Mouse (Mus musculus) NIH3T3 (cell line): ENCODE measurements around the gene Rfc4.
"Not testable (repeated sequence)": the region's sequence is repeated elsewhere in the genome, so short reads cannot be mapped to it uniquely, and the experiment has no call there.

Experiments used
- DNase-seq: peaks from one replicate; pipeline ENCODE4 v3.0.0-alpha.2; 2012; ENCODE audit warnings: low read depth

The Rfc4 gene

DNA sequence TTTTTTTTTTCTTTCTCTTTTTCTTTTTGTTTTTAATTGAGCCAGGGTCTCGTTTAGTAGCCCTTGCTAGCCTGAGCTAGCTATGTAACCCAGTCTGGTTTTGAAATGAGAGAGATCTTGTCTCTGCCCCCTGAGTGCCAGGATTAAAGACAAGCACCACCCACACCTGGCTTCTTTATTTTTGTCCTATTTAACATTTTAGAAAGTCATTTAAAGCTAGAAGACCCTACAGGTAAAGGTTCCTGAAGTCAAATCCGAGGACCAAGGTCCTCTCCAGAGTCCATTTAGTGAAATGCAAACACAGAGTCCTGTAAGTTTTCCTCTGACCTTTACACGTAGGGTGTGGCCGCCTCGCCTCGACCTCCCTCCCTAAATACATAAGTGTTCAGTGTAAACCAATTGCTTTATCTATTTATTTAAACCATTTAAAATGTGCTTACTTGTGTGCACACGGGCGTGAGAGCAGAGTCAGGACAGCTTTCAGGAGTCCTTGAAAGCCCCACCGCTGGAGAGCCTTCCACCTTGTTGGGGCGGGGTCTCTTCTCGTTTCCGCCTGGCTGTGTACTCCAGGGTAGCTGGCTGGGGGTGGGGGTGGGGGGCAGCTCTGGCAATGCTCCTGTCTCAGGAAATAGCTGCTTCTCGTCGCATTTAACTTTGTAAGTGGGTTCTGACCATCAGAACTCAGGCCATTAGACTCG, 25.0 kb downstream of the Rfc4 start:
- DNase-seq, result no peak

DNA sequence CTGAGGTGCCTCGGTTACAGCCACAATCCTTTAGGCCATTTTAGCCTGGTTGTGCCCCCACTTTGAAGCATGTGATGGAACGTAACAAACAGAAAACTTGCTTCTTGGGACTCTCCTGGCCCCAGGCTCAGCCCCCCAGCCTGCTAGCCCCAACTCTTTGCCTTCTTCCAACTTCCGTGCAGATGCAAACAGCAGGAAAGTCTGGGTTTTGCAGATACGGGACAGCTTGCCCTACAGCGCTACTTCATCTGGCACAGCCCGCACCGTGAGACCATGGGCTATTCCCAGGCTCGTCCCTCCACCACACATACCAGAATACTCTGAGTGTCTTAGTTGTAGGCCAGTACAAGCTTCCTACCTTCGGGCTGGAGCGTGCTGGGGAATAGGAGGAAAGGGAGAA, 26.9 kb downstream of the Rfc4 start:
- no peak for DNase-seq

DNA sequence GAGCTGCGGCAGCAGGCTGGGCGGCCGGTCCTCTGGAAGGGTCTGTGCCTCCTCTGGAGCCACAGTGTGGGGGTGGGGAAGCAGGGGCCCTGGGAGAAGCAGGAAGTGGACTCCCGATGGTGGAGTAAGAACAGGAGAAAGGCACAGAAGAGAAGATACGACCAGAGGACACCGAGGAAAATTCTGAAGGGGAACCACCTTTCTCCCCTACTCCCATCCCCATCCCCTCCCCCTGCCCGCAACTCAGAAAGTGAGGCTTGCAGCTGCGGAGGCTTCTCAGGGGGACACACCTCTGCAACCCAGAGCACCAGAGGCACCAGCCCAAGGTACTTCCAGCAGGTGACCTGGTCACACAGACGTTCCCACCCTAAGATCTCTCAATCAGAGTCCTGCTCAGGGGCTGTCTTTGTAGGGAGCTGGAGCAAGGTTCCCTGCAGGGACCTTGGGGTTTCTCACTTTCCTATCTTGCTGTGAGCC, 27.4 kb downstream of the Rfc4 start:
- DNase-seq, result no peak

DNA sequence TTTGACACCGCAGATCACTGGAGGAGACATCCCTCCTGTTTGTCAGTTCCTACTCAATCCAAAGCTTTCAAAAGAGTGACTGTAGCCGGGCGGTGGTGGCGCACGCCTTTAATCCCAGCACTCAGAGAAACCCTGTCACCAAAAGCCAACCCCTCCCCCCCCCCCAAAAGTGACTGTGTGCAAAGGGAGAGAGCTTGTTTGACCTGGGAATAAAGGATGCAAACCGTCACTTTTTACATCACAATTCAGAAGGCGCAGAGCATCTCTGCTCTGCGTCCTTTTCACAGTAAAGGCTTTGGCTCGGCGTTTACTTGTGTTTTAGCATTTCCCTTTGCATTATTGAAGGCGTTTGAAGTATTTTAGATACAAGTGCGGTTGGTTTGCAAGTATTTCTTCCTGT, 27.9 kb downstream of the Rfc4 start:
- DNase-seq, result no peak

DNA sequence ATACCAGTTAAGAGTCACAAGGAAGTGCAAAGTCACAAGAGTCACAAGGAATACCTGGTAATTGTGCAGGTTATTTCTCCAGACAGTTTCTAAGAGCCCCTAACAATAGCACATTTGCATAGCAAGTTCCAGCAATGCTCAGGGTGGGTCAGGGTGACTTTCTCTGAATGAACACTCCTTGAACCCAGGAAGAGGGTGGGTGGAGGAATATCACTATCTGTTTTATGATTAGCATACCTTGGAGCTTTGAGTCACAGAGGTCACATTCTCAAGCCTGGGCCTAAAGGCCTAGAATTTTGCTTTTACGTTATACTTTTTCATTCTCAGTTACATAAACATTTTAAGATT, 29.5 kb downstream of the Rfc4 start:
- not testable (repeated sequence) for DNase-seq

DNA sequence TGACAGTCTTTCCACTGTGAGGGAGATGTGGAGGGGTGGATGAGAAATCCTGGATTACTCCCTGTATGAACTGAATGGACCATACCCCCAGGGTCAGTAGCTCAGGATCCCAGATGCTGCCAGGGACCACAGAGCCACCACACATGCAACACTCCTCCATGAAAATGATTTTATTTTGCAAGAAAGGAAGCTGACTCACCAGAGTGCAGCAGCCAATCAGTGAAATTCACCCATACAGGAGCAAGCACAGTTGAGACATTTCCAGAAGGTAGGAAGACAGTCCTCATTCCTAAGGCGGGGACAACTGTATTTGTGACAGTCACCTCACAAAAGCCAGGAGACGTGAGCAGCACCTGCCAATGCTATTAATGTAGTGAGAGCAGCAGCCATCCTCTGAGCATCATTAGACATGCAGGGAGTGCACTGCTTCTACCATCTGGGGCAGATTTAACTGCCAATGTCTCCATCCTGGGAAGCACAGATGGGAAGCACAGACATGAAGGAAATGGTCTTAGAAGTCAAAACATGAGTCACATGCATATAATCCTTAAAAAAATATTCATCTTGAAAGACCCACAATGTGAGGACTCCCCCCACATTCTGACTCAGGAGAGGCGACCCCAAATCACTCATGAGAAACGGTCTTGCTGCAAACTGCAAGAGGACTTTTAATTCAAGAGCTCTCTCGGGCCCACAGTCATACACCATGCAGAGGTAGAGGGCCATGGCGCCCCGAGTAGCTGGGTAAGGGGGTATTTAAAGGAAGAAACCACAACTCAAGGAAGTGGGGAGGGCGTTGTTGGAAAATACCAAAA, 30.0 kb downstream of the Rfc4 start:
- DNase-seq, result peak; percentile 14

DNA sequence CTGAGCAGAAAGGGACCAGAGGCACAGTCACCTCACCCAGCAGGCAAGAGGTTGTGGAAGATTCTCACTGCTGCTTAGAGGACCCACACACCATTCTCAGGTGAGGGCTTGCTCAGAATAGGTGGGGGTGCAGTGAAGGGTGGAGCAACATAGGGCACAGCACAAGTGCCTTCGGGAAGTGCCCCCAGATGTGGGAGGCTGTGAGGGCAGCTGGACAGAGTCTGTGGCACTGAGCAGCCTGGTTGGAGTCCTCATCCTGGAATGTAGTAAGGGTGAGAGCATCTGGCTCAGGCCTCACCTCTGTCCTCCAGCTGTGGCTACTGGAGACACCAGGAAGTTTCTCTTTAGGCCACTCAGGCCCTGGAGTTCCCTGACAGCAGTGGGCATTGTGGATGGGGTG, 30.7 kb downstream of the Rfc4 start:
- not testable (repeated sequence) for DNase-seq

DNA sequence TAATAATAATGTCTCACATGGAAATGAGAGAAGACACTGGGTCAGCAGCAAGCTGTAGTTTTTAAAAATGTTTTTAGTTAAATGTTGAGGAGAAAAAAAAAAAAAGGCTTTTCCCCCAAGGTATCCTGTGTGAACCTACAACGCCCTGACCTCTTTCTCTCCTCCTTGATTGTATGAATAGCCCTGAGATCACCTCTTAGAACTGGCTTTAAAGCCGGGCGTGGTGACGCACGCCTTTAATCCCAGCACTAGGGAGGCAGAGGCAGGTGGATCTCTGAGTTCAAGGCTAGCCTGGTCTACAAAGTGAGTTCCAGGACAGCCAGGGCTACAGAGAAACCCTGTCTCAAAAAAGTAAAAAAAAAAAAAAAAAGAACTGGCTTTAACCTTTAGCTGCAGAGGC, 32.0 kb downstream of the Rfc4 start:
- DNase-seq, result not testable (repeated sequence)

DNA sequence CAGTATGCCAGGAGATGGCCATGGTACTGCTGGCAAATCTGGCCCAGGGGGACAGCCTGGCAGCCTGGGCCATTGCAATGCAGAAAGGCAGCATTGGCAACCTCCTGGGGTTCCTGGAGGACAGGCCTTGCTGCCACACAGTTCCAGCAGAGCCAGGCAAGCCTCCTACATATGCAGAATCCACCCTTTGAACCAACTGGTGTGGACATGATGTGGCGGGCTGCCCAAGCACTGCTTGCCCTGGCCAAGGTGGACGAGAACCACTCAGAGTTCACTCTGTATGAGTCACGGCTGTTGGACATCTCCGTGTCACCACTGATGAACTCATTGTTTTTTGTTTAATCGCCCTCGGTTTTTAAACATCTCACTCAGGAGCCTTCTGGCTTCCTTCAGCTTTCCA, 33.4 kb downstream of the Rfc4 start:
- peak; percentile 43 for DNase-seq

DNA sequence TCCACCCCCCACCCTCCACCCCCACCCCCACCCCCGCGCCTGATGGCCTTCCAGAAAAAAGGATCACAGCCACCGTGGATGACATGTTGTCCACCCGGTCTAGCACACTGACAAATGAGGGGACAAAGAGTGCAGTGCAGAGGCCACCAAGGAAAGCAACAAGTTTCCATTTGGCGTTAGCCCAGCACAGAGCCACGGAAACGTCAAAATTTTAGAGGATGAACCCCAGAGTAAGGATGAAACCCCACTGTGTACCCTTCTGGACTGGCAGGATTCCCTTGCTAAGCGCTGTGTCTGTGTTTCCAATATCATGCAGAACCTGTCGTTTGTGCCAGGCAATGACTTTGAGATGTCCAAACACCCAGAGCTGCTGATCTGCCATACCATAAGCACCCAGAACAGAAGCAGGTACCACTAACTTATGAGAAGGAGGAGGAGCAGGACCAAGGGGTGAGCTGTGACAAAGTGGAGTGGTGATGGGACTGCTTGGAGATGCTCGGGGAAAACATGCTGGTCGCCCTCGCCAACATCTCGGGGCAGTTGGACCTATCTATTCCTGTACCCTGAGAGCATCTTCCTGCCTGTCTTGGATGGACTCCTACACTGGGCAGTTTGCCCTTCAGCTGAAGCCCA, 34.1 kb downstream of the Rfc4 start:
- no peak for DNase-seq

DNA sequence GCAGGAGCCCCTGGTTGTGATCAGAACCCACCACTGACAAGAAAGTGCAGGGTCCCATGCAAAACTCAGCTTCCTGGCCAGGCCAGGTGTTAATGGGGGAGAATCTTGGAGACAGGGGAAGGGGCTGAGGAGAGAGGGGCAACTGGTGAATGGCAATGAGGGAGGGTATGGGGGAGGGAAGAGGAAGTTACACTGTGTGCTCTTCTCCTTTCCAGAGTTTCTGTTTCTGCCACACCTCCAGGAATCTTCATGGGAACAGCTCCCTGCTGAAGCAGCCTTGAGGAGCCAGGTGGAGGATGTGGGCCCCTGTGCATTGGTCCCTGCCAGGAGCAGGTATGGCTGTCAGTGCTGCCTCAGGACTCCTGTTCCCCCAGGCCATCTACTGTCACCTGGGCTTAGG, 36.2 kb downstream of the Rfc4 start:
- not testable (repeated sequence) for DNase-seq

DNA sequence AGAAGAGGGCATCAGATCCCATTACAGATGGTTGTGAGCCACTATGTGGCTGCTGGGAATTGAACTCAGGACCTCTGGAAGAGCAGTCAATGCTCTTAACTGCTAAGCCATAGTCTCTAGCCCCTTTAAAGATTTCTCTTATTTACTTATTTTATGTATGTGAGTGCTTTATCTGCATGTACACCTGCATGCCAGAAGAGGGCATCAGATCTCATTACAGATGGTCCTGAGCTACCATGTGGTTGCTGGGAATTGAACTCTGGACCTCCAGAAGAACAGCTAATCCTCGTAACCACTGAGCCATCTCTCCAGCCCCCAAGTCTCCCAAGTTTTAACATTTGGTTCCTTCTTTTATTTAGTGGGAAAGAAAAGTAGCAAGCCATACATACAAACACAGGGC, 39.0 kb downstream of the Rfc4 start:
- DNase-seq, result peak; percentile 6

DNA sequence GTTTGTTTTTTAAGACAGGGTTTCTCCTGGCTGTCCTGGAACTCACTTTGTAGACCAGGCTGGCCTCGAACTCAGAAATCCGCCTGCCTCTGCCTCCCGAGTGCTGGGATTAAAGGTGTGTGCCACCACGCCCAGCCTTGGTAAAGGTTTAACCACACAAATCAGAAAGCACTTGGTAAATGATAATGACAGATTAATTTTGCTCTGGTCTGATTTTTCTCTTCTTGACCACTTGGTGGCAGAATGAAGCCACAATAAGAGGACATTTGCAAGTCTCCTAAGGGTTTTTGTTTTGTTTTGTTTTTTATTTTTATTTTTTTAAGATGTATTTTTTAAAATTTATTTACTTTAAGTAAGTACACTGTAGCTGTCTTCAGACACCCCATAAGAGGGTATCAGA, 39.8 kb downstream of the Rfc4 start:
- DNase-seq, result peak; percentile 61

DNA sequence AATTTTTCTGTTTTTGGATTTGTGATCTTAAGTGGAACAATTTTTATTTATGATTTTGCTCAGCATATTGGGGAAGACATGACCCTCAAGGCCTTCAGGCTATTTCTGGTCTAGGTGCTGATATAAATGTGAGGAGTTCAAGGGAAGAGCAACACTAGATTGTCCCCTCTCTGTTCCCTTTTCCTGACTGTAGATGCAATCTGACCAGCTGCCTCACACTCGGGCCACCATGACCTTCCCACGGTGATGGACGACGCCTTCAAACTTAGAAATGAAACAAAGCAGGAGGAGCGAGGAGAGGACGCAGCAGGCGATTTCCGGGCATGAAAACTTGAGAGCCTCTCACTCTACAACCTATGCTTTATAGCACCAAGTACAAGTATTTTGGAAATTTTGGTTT, 40.4 kb downstream of the Rfc4 start:
- DNase-seq, result not testable (repeated sequence)

DNA sequence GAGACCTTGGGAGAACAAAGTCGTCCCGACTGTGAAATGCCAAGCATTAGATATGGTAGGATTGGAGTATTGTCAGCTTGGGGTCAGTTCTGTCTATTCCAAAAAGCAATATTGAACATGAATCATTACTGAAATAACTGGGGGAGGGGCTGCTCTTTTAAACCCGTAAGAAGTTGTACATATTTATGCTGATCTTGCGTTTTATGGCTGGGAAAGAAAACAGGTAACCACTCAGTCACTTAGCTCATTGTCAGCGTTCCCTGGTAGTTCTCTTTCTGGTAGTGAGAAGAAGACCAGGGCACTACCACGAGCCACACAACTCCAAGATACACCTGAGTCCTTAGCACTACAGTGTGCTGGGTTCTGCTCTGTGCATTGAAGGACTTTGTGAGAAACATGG, 50.0 kb downstream of the Rfc4 start:
- DNase-seq, result not testable (repeated sequence)
